Mouse (Mus musculus) left cerebral cortex, adult 8-10 months (tissue): Measurements from ENCODE around the gene Cd300a. TPM values are rescaled to one million over a fixed set of nuclear protein-coding genes. Genes with fewer than 3 reads are reported as not detected.
"Not testable (repeated sequence)": the region's sequence is repeated elsewhere in the genome, so short reads cannot be mapped to it uniquely, and the experiment has no call there.

Source experiments
- DNase-seq, 2 experiments: peaks; one replicate each; pipeline ENCODE4 v3.0.0; 2022; ENCODE audit warnings: low spot score in 2 of 2
- total RNA-seq, 4 experiments: library from RNA; stranded (reverse); gene quantifications; 2 replicates each; pipeline ENCODE4 v1.2.4; 2022

Gene Cd300a
- total RNA-seq, 4 experiments from 2014 or later, result 0.40 to 0.87 (median 0.73) TPM

GRCm38 (mm10) chr11:114903224-114903623 lies 13.4 kb downstream of the Cd300a start:
- no peak for DNase-seq

GRCm38 (mm10) chr11:114907567-114907966 lies 17.7 kb downstream of the Cd300a start:
- DNase-seq, result no peak

DNA sequence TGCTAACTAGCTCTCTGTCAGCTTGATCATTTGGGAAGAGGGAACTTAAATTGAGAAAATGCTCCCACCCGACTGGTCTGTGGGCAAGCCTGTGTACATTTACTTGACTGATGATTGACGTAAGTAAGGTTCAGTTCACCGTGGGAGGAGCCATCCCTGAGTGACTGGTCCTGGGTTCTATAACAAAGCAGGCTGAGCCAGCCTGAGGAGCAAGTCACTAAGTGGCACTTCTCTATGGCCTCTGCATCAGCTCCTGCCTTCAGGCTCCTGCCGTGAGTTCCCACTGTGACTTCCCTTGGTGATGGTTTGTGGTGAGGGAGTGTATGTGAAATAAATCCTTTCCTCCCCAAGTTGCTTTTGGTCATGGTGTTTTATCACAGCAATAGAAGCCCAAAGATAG lies 18.2 kb downstream of the Cd300a start:
- no peak for DNase-seq

GRCm38 (mm10) chr11:114909538-114909937 lies 19.7 kb downstream of the Cd300a start:
- DNase-seq, result not testable (repeated sequence)

- DNase-seq, result peak; percentile 42 to 73
Measured at GRCm38 (mm10) chr11:114912847-114913246, 23.0 kb downstream of the Cd300a start.

- DNase-seq, result no peak
Measured at GRCm38 (mm10) chr11:114914978-114915377, 25.1 kb downstream of the Cd300a start.

DNA sequence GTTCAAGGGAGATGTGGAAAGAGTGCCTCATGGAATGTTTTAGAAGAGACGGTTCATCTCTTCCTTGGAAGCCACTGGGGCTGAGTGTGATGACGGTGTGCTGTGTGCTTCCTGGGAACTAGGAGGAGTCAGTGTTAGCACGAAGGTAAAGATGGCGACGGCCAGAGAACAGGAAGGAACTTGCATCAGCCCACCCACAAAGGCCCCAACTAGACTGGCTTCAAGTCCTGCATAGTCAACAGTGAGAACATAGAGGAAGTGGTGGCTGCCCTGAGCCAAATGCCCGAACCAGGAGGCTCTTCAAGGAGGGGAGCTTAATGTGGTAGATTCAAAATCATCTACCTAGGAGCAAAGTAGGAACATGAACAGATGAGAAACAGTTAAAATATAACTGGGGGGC lies 27.3 kb downstream of the Cd300a start:
- no peak for DNase-seq

GRCm38 (mm10) chr11:114922439-114922838 lies 32.6 kb downstream of the Cd300a start:
- DNase-seq, result peak in 1 of 2 experiments; percentile 81

DNA sequence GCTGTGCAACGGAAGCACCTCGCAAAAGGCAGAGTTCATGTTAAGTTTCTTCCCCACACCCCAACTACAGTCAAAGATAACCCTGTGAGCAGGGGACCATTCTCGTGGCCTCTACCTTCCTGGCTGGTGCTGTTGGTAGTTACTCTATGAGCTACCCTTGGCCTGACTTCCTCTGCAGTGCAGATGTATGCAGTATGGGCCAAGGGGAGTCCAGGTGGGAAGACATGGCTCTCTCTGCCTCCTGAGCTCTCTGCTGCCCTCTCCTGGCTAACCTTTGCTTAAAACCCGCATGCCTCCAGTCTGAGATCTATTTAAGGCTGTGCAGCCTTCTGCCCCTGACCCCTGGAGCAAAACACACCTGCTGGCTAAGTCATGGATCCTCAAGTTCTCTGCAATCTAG lies 34.1 kb downstream of the Cd300a start:
- no peak for DNase-seq

DNA sequence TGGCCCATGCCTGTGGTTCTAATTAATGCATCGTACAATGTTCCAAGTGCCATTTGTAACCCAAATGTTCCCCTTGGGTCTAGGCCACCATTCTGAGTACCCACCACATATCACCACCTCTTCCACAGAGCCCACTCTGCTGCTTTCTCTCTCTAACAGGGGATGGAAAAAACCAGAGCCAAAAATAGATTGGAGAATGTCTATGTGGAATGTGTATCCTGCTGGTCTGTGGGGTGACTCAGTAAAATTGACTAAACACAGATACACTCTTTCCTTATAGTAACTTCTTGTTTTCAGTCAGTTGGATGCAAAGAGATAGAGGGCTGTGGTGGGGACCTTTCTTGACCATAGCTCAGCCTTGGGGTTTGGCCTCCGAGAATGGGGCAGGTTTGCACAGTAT lies 39.7 kb downstream of the Cd300a start:
- DNase-seq, result no peak

DNA sequence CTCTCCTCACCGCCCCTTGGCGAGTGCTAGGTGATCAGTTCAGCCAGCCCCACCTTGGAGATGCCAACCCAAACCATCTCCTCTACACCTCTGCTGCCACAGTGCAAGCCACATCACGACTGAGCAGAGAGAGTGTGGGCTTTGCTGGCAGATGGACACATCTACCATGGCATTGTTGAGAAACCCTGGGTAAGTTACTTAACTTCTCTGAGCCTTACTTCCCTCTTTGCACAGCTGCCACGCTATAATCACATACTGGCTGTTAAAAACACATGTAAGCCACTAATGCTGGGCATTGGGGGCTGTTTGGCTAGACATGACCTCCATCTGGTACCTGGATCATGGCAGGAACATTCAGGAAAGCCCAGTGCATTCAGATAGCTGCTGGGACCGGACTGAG lies 41.2 kb downstream of the Cd300a start:
- no peak for DNase-seq

GRCm38 (mm10) chr11:114933591-114933990 lies 43.8 kb downstream of the Cd300a start:
- no peak for DNase-seq

- no peak for DNase-seq
Measured at GRCm38 (mm10) chr11:114934144-114934543, 44.3 kb downstream of the Cd300a start, which contains the start of gene Cd300lb. Gene Cd300lb (minus strand): TSS chr11:114934386.

Other genes starting within 250 kb of the Cd300a start
- 1,000 to 10,000 TPM in 2 of 4 experiments, 100 to 1,000 TPM in 2; 852 to 1,038 (median 940) TPM for gene Rpl38, start 221.5 kb upstream of the Cd300a start, total RNA-seq
- 10 to 100 TPM; 35.6 to 41.8 (median 38.0) TPM for gene Ttyh2, start 214.6 kb upstream of the Cd300a start, total RNA-seq
- 1 to 10 TPM; 1.7 to 3.0 (median 2.5) TPM for gene Dnaic2, start 162.6 kb upstream of the Cd300a start, total RNA-seq
- 1 to 10 TPM; 2.4 to 3.4 (median 3.1) TPM for gene Kif19a, start 124.7 kb upstream of the Cd300a start, total RNA-seq
- 10 to 100 TPM; 21.5 to 28.4 (median 23.1) TPM for gene Btbd17, start 94.1 kb upstream of the Cd300a start, total RNA-seq
- gene Gpr142, start 91.1 kb upstream of the Cd300a start, total RNA-seq, result not detected
- 1 to 10 TPM; 4.6 to 5.6 (median 5.4) TPM for gene Gprc5c, start 38.9 kb upstream of the Cd300a start, total RNA-seq
- gene Cd300lb, start 44.3 kb downstream of the Cd300a start, total RNA-seq, result not detected
- gene Cd300c, start 79.1 kb downstream of the Cd300a start, total RNA-seq, result not detected
- under 1 TPM in 2 of 4 experiments, not detected in 2; 0.21 to 0.46 TPM for gene Cd300ld, start 99.9 kb downstream of the Cd300a start, total RNA-seq
- gene Cd300c2, start 111.8 kb downstream of the Cd300a start, total RNA-seq, result 10 to 100 TPM in 2 of 4 experiments, 1 to 10 TPM in 2; 3.7 to 15.1 (median 8.1) TPM
- gene Cd300ld2, start 126.2 kb downstream of the Cd300a start, total RNA-seq, result not detected
- gene Cd300ld4, start 137.0 kb downstream of the Cd300a start, total RNA-seq, result 1 to 10 TPM in 2 of 4 experiments, under 1 TPM in 1, not detected in 1; 0.46 to 1.6 (median 1.1) TPM
- gene Cd300ld5, start 147.7 kb downstream of the Cd300a start, total RNA-seq, result 1 to 10 TPM; 1.1 to 2.3 (median 1.2) TPM
- gene Cd300ld3, start 158.4 kb downstream of the Cd300a start, total RNA-seq, result 1 to 10 TPM in 2 of 4 experiments, not detected in 2; 1.3 to 2.8 TPM
- gene Cd300e, start 172.1 kb downstream of the Cd300a start, total RNA-seq, result under 1 TPM; 0.16 to 0.74 (median 0.44) TPM
- gene Rab37, start 201.4 kb downstream of the Cd300a start, total RNA-seq, result 1 to 10 TPM; 3.3 to 6.1 (median 4.8) TPM
- gene Cd300lf, start 244.0 kb downstream of the Cd300a start, total RNA-seq, result 1 to 10 TPM in 2 of 4 experiments, under 1 TPM in 2; 0.30 to 2.6 (median 0.83) TPM